Mouse (Mus musculus): ENCODE results near the gene Tmem204.
"Not testable (repeated sequence)": the region's sequence is repeated elsewhere in the genome, so short reads cannot be mapped to it uniquely, and the experiment has no call there.

Gene Tmem204

GRCm38 (mm10) chr17:25083444-25083931, at the start of gene Tmem204:
Tmem204 (minus strand) TSS chr17:25083591.
- DNase-seq (ENCODE audit: low read depth, low spot score) = no peak
- H3K27me3 ChIP-seq (ENCODE audit: control insufficient read depth, insufficient read depth, low read length, poor library complexity, severe bottlenecking) = no peaks in the 10 kb centered on the region
- peaks cover 6% of the 10 kb centered on the region for H3K36me3 ChIP-seq (ENCODE audit: control insufficient read depth, insufficient read depth, low read length, poor library complexity, severe bottlenecking)

GRCm38 (mm10) chr17:25130060-25130459, 46.7 kb upstream of the Tmem204 start:
- peak; percentile 59 for DNase-seq (ENCODE audit: low read depth, low spot score)
- Histone ChIP-seq H3K36me3 (ENCODE audit: control insufficient read depth, insufficient read depth, low read length, poor library complexity, severe bottlenecking) (no peaks in the 10 kb centered on the region), H3K27me3 (ENCODE audit: control insufficient read depth, insufficient read depth, low read length, poor library complexity, severe bottlenecking) (no peaks in the 10 kb centered on the region; the same call in 1 of the 2 replicates)

- Histone ChIP-seq H3K36me3 (ENCODE audit: control insufficient read depth, insufficient read depth, low read length, poor library complexity, severe bottlenecking) (no peaks in the 10 kb centered on the region), H3K27me3 (ENCODE audit: control insufficient read depth, insufficient read depth, low read length, poor library complexity, severe bottlenecking) (no peaks in the 10 kb centered on the region; the same call in 1 of the 2 replicates)
- no peak for DNase-seq (ENCODE audit: low read depth, low spot score)
Observed at GRCm38 (mm10) chr17:25127681-25128080, 44.3 kb upstream of the Tmem204 start.

GRCm38 (mm10) chr17:25127079-25127478, 43.7 kb upstream of the Tmem204 start:
- Histone ChIP-seq H3K36me3 (ENCODE audit: control insufficient read depth, insufficient read depth, low read length, poor library complexity, severe bottlenecking) (no peaks in the 10 kb centered on the region), H3K27me3 (ENCODE audit: control insufficient read depth, insufficient read depth, low read length, poor library complexity, severe bottlenecking) (no peaks in the 10 kb centered on the region; the same call in 1 of the 2 replicates)
- DNase-seq (ENCODE audit: low read depth, low spot score) = no peak

- not testable (repeated sequence) for H3K36me3 ChIP-seq (ENCODE audit: control insufficient read depth, insufficient read depth, low read length, poor library complexity, severe bottlenecking); DNase-seq (ENCODE audit: low read depth, low spot score); H3K27me3 ChIP-seq (ENCODE audit: control insufficient read depth, insufficient read depth, low read length, poor library complexity, severe bottlenecking)
Observed at GRCm38 (mm10) chr17:25125442-25126060, 42.2 kb upstream of the Tmem204 start.

- no peaks in the 10 kb centered on the region for H3K36me3 ChIP-seq (ENCODE audit: control insufficient read depth, insufficient read depth, low read length, poor library complexity, severe bottlenecking)
- peak; percentile 65 for DNase-seq (ENCODE audit: low read depth, low spot score)
- no peaks in the 10 kb centered on the region for H3K27me3 ChIP-seq (ENCODE audit: control insufficient read depth, insufficient read depth, low read length, poor library complexity, severe bottlenecking)
Observed at GRCm38 (mm10) chr17:25123979-25124378, 40.6 kb upstream of the Tmem204 start.

GRCm38 (mm10) chr17:25120406-25120805, 37.0 kb upstream of the Tmem204 start, which contains the start of gene Ptx4:
Ptx4 (plus strand) TSS chr17:25120760.
- H3K36me3 ChIP-seq (ENCODE audit: control insufficient read depth, insufficient read depth, low read length, poor library complexity, severe bottlenecking) = no peaks in the 10 kb centered on the region
- no peak for DNase-seq (ENCODE audit: low read depth, low spot score)
- H3K27me3 ChIP-seq (ENCODE audit: control insufficient read depth, insufficient read depth, low read length, poor library complexity, severe bottlenecking) = no peaks in the 10 kb centered on the region

- Histone ChIP-seq H3K27me3 (ENCODE audit: control insufficient read depth, insufficient read depth, low read length, poor library complexity, severe bottlenecking) (no peaks in the 10 kb centered on the region), H3K36me3 (ENCODE audit: control insufficient read depth, insufficient read depth, low read length, poor library complexity, severe bottlenecking) (no peaks in the 10 kb centered on the region; the same call in 1 of the 2 replicates)
- DNase-seq (ENCODE audit: low read depth, low spot score) = peak; percentile 36
Observed at GRCm38 (mm10) chr17:25117263-25117662, 33.9 kb upstream of the Tmem204 start.

- peak; percentile 94 for DNase-seq (ENCODE audit: low read depth, low spot score)
- H3K36me3 ChIP-seq (ENCODE audit: control insufficient read depth, insufficient read depth, low read length, poor library complexity, severe bottlenecking) = no peaks in the 10 kb centered on the region; the same call in 1 of the 2 replicates
- H3K27me3 ChIP-seq (ENCODE audit: control insufficient read depth, insufficient read depth, low read length, poor library complexity, severe bottlenecking) = no peaks in the 10 kb centered on the region
Observed at GRCm38 (mm10) chr17:25115664-25116432, 32.5 kb upstream of the Tmem204 start, which contains the start of gene Telo2. Telo2 (minus strand) TSS chr17:25115967.

- Histone ChIP-seq H3K27me3 (ENCODE audit: control insufficient read depth, insufficient read depth, low read length, poor library complexity, severe bottlenecking) (no peaks in the 10 kb centered on the region), H3K36me3 (ENCODE audit: control insufficient read depth, insufficient read depth, low read length, poor library complexity, severe bottlenecking) (no peaks in the 10 kb centered on the region; the same call in 1 of the 2 replicates)
- DNase-seq (ENCODE audit: low read depth, low spot score) = no peak
Observed at GRCm38 (mm10) chr17:25114908-25115645, 31.7 kb upstream of the Tmem204 start.

- Histone ChIP-seq H3K27me3 (ENCODE audit: control insufficient read depth, insufficient read depth, low read length, poor library complexity, severe bottlenecking) (no peaks in the 10 kb centered on the region), H3K36me3 (ENCODE audit: control insufficient read depth, insufficient read depth, low read length, poor library complexity, severe bottlenecking) (no peaks in the 10 kb centered on the region; the same call in 1 of the 2 replicates)
- DNase-seq (ENCODE audit: low read depth, low spot score) = no peak
Observed at GRCm38 (mm10) chr17:25112423-25112810, 29.0 kb upstream of the Tmem204 start.

- Histone ChIP-seq H3K27me3 (ENCODE audit: control insufficient read depth, insufficient read depth, low read length, poor library complexity, severe bottlenecking) (no peaks in the 10 kb centered on the region), H3K36me3 (ENCODE audit: control insufficient read depth, insufficient read depth, low read length, poor library complexity, severe bottlenecking) (no peaks in the 10 kb centered on the region; the same call in 1 of the 2 replicates)
- no peak for DNase-seq (ENCODE audit: low read depth, low spot score)
Observed at GRCm38 (mm10) chr17:25111739-25112422, 28.5 kb upstream of the Tmem204 start.

- no peak for DNase-seq (ENCODE audit: low read depth, low spot score)
- Histone ChIP-seq H3K36me3 (ENCODE audit: control insufficient read depth, insufficient read depth, low read length, poor library complexity, severe bottlenecking) (no peaks in the 10 kb centered on the region; the same call in 1 of the 2 replicates), H3K27me3 (ENCODE audit: control insufficient read depth, insufficient read depth, low read length, poor library complexity, severe bottlenecking) (no peaks in the 10 kb centered on the region)
Observed at GRCm38 (mm10) chr17:25111220-25111619, 27.8 kb upstream of the Tmem204 start.

GRCm38 (mm10) chr17:25110590-25110989, 27.2 kb upstream of the Tmem204 start:
- no peak for DNase-seq (ENCODE audit: low read depth, low spot score)
- Histone ChIP-seq H3K36me3 (ENCODE audit: control insufficient read depth, insufficient read depth, low read length, poor library complexity, severe bottlenecking) (no peaks in the 10 kb centered on the region; the same call in 1 of the 2 replicates), H3K27me3 (ENCODE audit: control insufficient read depth, insufficient read depth, low read length, poor library complexity, severe bottlenecking) (no peaks in the 10 kb centered on the region)
